Mouse (Mus musculus) heart, adult 2 months (tissue): ENCODE measurements around the gene Olfr628.

Source experiments
- CTCF ChIP-seq: fragments of 200-600 bp; IDR thresholded peaks from 2 replicates; pipeline ENCODE4 v1.8.1; 2022; ENCODE audit warnings: antibody characterized with exemption, mild to moderate bottlenecking, moderate library complexity
- POLR2A ChIP-seq: fragments of 200-500 bp; IDR thresholded peaks from 2 replicates; pipeline ENCODE4 v1.6.1; 2011; ENCODE audit warnings: mild to moderate bottlenecking, low read depth, low read length, control low read depth; ENCODE audit not compliant: insufficient read depth

DNA sequence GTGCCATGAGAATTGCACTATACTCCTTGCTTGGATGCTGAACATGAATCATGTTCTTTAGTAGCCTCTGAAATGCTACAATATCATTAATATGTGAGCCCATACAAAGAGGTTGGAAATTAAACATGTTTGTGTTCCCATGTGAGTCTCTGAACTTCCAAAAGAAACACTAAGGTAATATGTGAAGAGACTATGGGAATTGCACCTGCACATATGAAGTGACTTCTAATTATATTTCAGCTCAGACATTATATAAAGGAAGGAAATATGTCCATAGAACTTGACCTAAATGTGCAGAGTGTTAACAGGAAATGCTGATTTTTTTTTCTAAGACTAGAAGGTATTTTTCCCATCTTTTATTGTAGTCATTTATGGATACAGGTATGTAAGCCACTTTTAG lies 15.8 kb upstream of the Olfr628 start, which contains the start of gene Olfr243:
- TF ChIP-seq CTCF = no peak
- no peak for TF ChIP-seq POLR2A
